Mouse (Mus musculus): ENCODE results near the gene Tmem104. TPM values are rescaled to one million over a fixed set of nuclear protein-coding genes. Genes with fewer than 3 reads are reported as not detected.

Gene Tmem104
- total and polyA plus RNA-seq, 2 experiments, result 5.3 to 8.7 TPM

- H3K4me1 ChIP-seq (ENCODE audit: control insufficient read depth, insufficient read depth, low read length), result no peaks in the 10 kb centered on the region; the same call in 1 of the 2 replicates
- WGBS, result under 1% methylated on average over 42 of the region's 42 CpGs
These were observed 89.7 kb downstream of the Tmem104 start, which contains the start of gene Fdxr for GRCm38 (mm10) chr11:115276780-115277603. Gene Fdxr, minus strand, starts transcription at chr11:115277050.

GRCm38 (mm10) chr11:115277604-115277975 lies 90.3 kb downstream of the Tmem104 start:
- Histone ChIP-seq H3K4me3 (ENCODE audit: insufficient read depth, low read depth, low read length) (peak overlapping the region; percentile 43), H3K27me3 (ENCODE audit: control insufficient read depth, insufficient read depth, low read length) (no peaks in the 10 kb centered on the region), H3K79me2 (ENCODE audit: control insufficient read depth, insufficient read depth, low read length) (no peaks in the 10 kb centered on the region), H3K4me1 (ENCODE audit: control insufficient read depth, insufficient read depth, low read length) (no peaks in the 10 kb centered on the region; the same call in 1 of the 2 replicates), H3K9ac (ENCODE audit: low read depth, low read length) (peak overlapping the region; percentile 79), H3K36me3 (ENCODE audit: control insufficient read depth, insufficient read depth, low read length) (no peaks in the 10 kb centered on the region), H3K27ac (replicated peaks; ENCODE audit: insufficient read depth, low read depth, low read length) (peak overlapping the region; percentile 88)
- TF ChIP-seq POLR2A (IDR thresholded peaks at IDR 0.05; ENCODE audit: extremely low read depth, insufficient read depth, low read length) (no peak), CTCF (IDR thresholded peaks at IDR 0.05; ENCODE audit: low read depth, low read length) (no peak)
- 10% methylated on average over 7 of the region's 7 CpGs for WGBS
- no peak for DNase-seq (ENCODE audit: extremely low read depth, low read depth, low spot score)

More at GRCm38 (mm10) chr11:115276780-115277603, 89.7 kb downstream of the Tmem104 start, which contains the start of gene Fdxr:
- TF ChIP-seq CTCF (IDR thresholded peaks at IDR 0.05; ENCODE audit: low read depth, low read length) (0 out of 2 replicates have a peak, but pooled peaks have one; percentile 10), POLR2A (IDR thresholded peaks at IDR 0.05; ENCODE audit: extremely low read depth, insufficient read depth, low read length) (peak; percentile 93)
- Histone ChIP-seq H3K79me2 (ENCODE audit: control insufficient read depth, insufficient read depth, low read length) (no peaks in the 10 kb centered on the region), H3K4me3 (ENCODE audit: insufficient read depth, low read depth, low read length) (peak within 1 kb of the TSS; percentile 68), H3K9ac (ENCODE audit: low read depth, low read length) (peak within 1 kb of the TSS; percentile 91), H3K27me3 (ENCODE audit: control insufficient read depth, insufficient read depth, low read length) (no peaks in the 10 kb centered on the region), H3K36me3 (ENCODE audit: control insufficient read depth, insufficient read depth, low read length) (no peaks in the 10 kb centered on the region), H3K27ac (replicated peaks; ENCODE audit: insufficient read depth, low read depth, low read length) (peak within 1 kb of the TSS; percentile 88)
- DNase-seq (ENCODE audit: extremely low read depth, low read depth, low spot score), result peak; percentile 100

- Histone ChIP-seq H3K9ac (ENCODE audit: low read depth, low read length) (peak overlapping the region; percentile 39; the same call in 1 of the 2 replicates), H3K36me3 (ENCODE audit: control insufficient read depth, insufficient read depth, low read length) (no peaks in the 10 kb centered on the region; the same call in 1 of the 2 replicates), H3K79me2 (ENCODE audit: control insufficient read depth, insufficient read depth, low read length) (no peaks in the 10 kb centered on the region), H3K4me3 (ENCODE audit: insufficient read depth, low read depth, low read length) (no peak overlapping the region), H3K4me1 (ENCODE audit: control insufficient read depth, insufficient read depth, low read length) (no peaks in the 10 kb centered on the region; the same call in 1 of the 2 replicates), H3K27me3 (ENCODE audit: control insufficient read depth, insufficient read depth, low read length) (no peaks in the 10 kb centered on the region), H3K27ac (replicated peaks; ENCODE audit: insufficient read depth, low read depth, low read length) (peak overlapping the region; percentile 70)
- DNase-seq (ENCODE audit: extremely low read depth, low read depth, low spot score), result peak; percentile 67
- TF ChIP-seq POLR2A (IDR thresholded peaks at IDR 0.05; ENCODE audit: extremely low read depth, insufficient read depth, low read length) (no peak), CTCF (IDR thresholded peaks at IDR 0.05; ENCODE audit: low read depth, low read length) (no peak)
- 40% methylated on average over 6 of the region's 6 CpGs for WGBS
These were observed 90.9 kb downstream of the Tmem104 start for GRCm38 (mm10) chr11:115278176-115278575.

GRCm38 (mm10) chr11:115279726-115280125 lies 92.4 kb downstream of the Tmem104 start:
- DNase-seq (ENCODE audit: extremely low read depth, low read depth, low spot score), result peak; percentile 35
- TF ChIP-seq CTCF (IDR thresholded peaks at IDR 0.05; ENCODE audit: low read depth, low read length), result no peak
- TF ChIP-seq POLR2A (IDR thresholded peaks at IDR 0.05; ENCODE audit: extremely low read depth, insufficient read depth, low read length), result no peak
- Histone ChIP-seq H3K79me2 (ENCODE audit: control insufficient read depth, insufficient read depth, low read length) (no peaks in the 10 kb centered on the region), H3K27ac (replicated peaks; ENCODE audit: insufficient read depth, low read depth, low read length) (no peak overlapping the region), H3K27me3 (ENCODE audit: control insufficient read depth, insufficient read depth, low read length) (no peaks in the 10 kb centered on the region), H3K36me3 (ENCODE audit: control insufficient read depth, insufficient read depth, low read length) (peaks cover 6% of the 10 kb centered on the region; the same call in 1 of the 2 replicates), H3K9ac (ENCODE audit: low read depth, low read length) (no peak overlapping the region), H3K4me3 (ENCODE audit: insufficient read depth, low read depth, low read length) (no peak overlapping the region), H3K4me1 (ENCODE audit: control insufficient read depth, insufficient read depth, low read length) (no peaks in the 10 kb centered on the region; the same call in 1 of the 2 replicates)
- WGBS, result 88% methylated on average over 1 of the region's 1 CpGs

- no peak overlapping the region for H3K27ac ChIP-seq (replicated peaks; ENCODE audit: insufficient read depth, low read depth, low read length)
- H3K79me2 ChIP-seq (ENCODE audit: control insufficient read depth, insufficient read depth, low read length), result no peaks in the 10 kb centered on the region
- H3K36me3 ChIP-seq (ENCODE audit: control insufficient read depth, insufficient read depth, low read length), result peaks cover 17% of the 10 kb centered on the region; the same call in 1 of the 2 replicates
- H3K4me1 ChIP-seq (ENCODE audit: control insufficient read depth, insufficient read depth, low read length), result no peaks in the 10 kb centered on the region
- TF ChIP-seq CTCF (IDR thresholded peaks at IDR 0.05; ENCODE audit: low read depth, low read length), result no peak
- TF ChIP-seq POLR2A (IDR thresholded peaks at IDR 0.05; ENCODE audit: extremely low read depth, insufficient read depth, low read length), result no peak
- 84% methylated on average over 8 of the region's 8 CpGs for WGBS
- H3K27me3 ChIP-seq (ENCODE audit: control insufficient read depth, insufficient read depth, low read length), result no peaks in the 10 kb centered on the region
- no peak overlapping the region for H3K4me3 ChIP-seq (ENCODE audit: insufficient read depth, low read depth, low read length)
- H3K9ac ChIP-seq (ENCODE audit: low read depth, low read length), result no peak overlapping the region
- DNase-seq (ENCODE audit: extremely low read depth, low read depth, low spot score), result no peak
These were observed 95.0 kb downstream of the Tmem104 start for GRCm38 (mm10) chr11:115282295-115282694.

Data from liver, adult 2 months (tissue).